Mouse (Mus musculus) neural tube, embryonic 15.5 days (tissue): ENCODE measurements around the gene Neurl3. TPM values are rescaled to one million over a fixed set of nuclear protein-coding genes. Genes with fewer than 3 reads are reported as not detected.

Experiments
- ATAC-seq: fragments of 200-750 bp; cut with Nextera tagmentation; 2 replicates; pipeline ENCODE4 v1.8.0; 2017; ENCODE audit warnings: mild to moderate bottlenecking, moderate TSS enrichment, moderate library complexity; ENCODE audit not compliant: low FRiP score
- H3K27ac ChIP-seq: fragments of 300-500 bp; sonication (generic); replicated peaks from 2 replicates; pipeline ENCODE4 v1.5.1; 2015; ENCODE audit warnings: mild to moderate bottlenecking, inconsistent platforms
- H3K27me3 ChIP-seq: fragments of 300-500 bp; sonication (generic); replicated peaks from 2 replicates; pipeline ENCODE4 v1.6.1; 2015; ENCODE audit warnings: inconsistent platforms
- H3K36me3 ChIP-seq: fragments of 300-500 bp; sonication (generic); 2 replicates; pipeline ENCODE4 v1.6.1; 2015; ENCODE audit warnings: inconsistent platforms
- H3K4me1 ChIP-seq: fragments of 300-500 bp; sonication (generic); 2 replicates; pipeline ENCODE4 v1.6.1; 2015; ENCODE audit warnings: inconsistent platforms
- H3K4me2 ChIP-seq: fragments of 300-500 bp; sonication (generic); 2 replicates; pipeline ENCODE4 v1.6.1; 2015; ENCODE audit warnings: inconsistent platforms, mild to moderate bottlenecking, moderate library complexity
- H3K4me3 ChIP-seq: fragments of 300-500 bp; sonication (generic); replicated peaks from 2 replicates; pipeline ENCODE4 v1.5.1; 2015; ENCODE audit warnings: mild to moderate bottlenecking, inconsistent platforms
- H3K9ac ChIP-seq: fragments of 300-500 bp; sonication (generic); replicated peaks from 2 replicates; pipeline ENCODE4 v1.6.1; 2015; ENCODE audit warnings: mild to moderate bottlenecking, inconsistent platforms
- H3K9me3 ChIP-seq: fragments of 300-500 bp; sonication (generic); replicated peaks from 2 replicates; pipeline ENCODE4 v1.6.1; 2016; ENCODE audit warnings: inconsistent platforms
- WGBS: fragments of 180-500 bp; shearing (Covaris S2); methylation state at CpG from one replicate; pipeline ENCODE4 v1.1.7; 2015; ENCODE audit warnings: mixed read lengths; 5-methylcytosine and 5-hydroxymethylcytosine counted together
- polyA plus RNA-seq: library from polyadenylated mRNA; unstranded; fragments of >200 nt; fragmentation: Nextera tagmentation; extraction: Ambion mirVana; gene quantifications from 2 replicates; pipeline ENCODE4 v1.2.1, GENCODE M21; 2015

Neurl3 gene
- 2.2 and 3.2 TPM in 2 replicates for polyA plus RNA-seq

DNA sequence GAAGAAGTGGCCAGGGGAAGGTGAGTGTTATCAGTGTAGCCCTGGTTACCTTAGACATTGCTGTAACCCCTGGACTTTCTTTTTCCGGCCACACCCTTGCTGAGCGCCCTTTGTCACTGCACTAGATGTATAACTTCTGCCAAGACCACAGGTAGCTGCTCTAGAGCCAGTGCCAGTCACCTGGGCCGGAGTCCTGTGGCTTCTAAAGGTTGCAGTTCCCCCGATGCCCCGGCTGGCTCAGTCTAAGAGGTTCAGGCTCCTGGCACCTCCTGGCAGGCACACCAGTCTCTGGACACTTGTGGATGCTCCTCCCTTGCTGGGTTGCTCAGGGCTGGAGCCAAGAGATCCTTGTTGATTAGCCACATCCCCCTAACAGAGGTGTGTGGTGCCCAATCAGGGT lies at the start of gene Neurl3:
Neurl3 (minus strand) TSS at position 225 of the 400 bp plus-strand sequence.
- H3K36me3 ChIP-seq: no peaks in the 10 kb centered on the region
- no peak within 1 kb of the TSS for H3K4me3 ChIP-seq
- 0 out of 2 replicates have a peak, but pooled peaks cover 2% of the 10 kb centered on the region for H3K4me1 ChIP-seq
- peaks cover 9% of the 10 kb centered on the region; the same call in 1 of the 2 replicates for H3K27me3 ChIP-seq
- ATAC-seq: no peak
- no peak within 1 kb of the TSS for H3K9ac ChIP-seq
- no peaks in the 10 kb centered on the region for H3K9me3 ChIP-seq
- no peak within 1 kb of the TSS for H3K4me2 ChIP-seq
- H3K27ac ChIP-seq: no peak within 1 kb of the TSS
- WGBS: 91% methylated on average over 5 of the region's 5 CpGs

DNA sequence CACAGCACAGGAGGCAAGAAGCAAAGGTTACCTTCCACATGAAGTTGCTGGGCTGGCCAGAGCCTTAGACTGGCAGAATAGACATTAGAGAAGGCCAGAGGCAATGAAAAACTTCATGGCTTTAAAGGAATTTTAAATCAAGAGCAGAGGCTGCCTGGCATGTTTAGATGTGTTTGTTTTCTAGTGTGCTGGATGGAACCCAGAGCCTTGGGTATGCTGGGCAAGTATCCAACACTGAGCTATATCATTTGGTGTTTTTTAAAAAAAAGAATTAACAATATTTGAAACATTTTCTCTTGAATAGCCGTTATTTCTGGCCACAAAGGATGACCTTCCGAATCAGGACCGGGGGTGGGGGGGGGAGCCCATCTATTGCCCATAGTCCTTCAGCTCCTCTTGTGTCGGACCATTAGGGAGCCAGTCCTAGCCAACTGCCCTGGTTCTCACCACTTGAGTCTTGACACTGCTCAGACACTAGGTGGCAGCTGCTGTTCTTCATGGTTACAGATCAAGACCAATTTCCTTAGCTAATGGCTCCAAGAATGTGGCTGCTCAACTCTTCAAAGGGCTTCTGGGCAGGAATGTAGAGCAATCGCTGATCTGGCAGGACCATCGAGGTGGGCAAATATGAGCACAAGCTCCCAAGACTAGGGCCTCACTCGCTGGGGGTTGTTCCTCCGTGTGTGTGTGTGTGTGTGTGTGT lies 49.4 kb upstream of the Neurl3 start:
- no peak overlapping the region for H3K4me3 ChIP-seq
- H3K9me3 ChIP-seq: no peaks in the 10 kb centered on the region
- peak; percentile 50; the same call in 1 of the 2 replicates for ATAC-seq
- H3K4me1 ChIP-seq: 0 out of 2 replicates have a peak, but pooled peaks cover 5% of the 10 kb centered on the region
- 45% methylated on average over 8 of the region's 8 CpGs for WGBS
- no peak overlapping the region for H3K27ac ChIP-seq
- H3K36me3 ChIP-seq: peaks cover 24% of the 10 kb centered on the region
- no peak overlapping the region for H3K4me2 ChIP-seq
- no peaks in the 10 kb centered on the region for H3K27me3 ChIP-seq
- H3K9ac ChIP-seq: no peak overlapping the region

DNA sequence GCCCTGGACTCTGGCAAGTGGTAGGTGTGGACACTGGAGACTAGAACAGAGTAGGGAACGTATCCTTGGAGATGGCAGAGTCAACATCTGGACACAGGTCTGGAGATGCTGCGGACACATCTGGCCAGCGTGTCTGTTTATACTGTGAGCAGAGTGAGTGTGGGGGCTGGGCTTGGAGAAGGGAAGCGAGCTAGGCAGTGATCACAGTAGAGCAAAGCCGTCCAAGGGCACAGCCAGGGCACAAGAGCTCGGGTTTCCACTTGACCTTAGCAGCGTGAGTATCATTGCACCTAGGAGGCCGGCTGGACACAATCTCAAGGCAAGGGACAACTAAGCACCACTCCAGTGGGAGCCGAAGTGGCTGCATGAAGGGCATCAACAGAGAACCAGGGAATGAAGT lies 48.6 kb upstream of the Neurl3 start:
- Histone ChIP-seq H3K4me1 (0 out of 2 replicates have a peak, but pooled peaks cover 5% of the 10 kb centered on the region), H3K4me2 (no peak overlapping the region), H3K9me3 (no peaks in the 10 kb centered on the region), H3K36me3 (peaks cover 24% of the 10 kb centered on the region), H3K27me3 (no peaks in the 10 kb centered on the region), H3K27ac (no peak overlapping the region), H3K4me3 (no peak overlapping the region), H3K9ac (no peak overlapping the region)
- ATAC-seq: no peak
- WGBS: 83% methylated on average over 9 of the region's 9 CpGs

DNA sequence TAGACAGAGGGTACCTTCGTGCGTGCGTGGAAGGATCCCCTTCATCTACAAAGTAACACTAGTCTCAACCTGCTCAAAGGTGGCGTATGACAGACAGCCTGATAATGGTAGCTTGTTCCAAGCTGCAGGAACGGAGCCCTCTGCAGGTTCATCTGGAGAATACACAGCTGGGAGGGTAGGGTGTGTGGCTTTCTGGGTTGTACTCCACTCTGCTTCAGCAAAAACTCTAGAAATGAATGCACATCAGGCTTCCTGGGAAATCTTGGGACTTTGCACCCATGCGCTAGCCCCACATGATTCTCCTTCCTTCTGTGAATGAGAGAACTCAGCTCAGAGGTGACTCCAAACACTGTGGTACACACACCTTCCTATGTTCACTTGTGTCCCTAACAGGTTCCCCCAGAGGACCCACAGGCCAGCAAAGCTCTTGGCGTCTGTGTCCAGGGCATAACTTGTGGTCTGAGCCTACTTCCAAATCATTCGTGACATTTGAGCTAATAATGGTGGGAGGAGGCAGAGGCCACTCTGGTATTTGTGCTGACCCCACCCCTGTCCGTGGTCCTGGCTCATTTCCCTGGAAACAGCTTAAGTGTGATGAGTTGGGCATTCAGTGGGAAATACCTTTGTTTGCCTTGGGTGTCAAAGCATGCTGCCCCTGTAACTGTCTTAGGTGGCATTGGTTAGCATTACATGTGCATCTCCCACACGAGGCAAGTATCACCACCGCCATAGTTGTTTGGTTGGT lies 47.5 kb upstream of the Neurl3 start:
- peaks cover 18% of the 10 kb centered on the region; the same call in 1 of the 2 replicates for H3K36me3 ChIP-seq
- ATAC-seq: no peak
- WGBS: 76% methylated on average over 11 of the region's 11 CpGs
- H3K27ac ChIP-seq: no peak overlapping the region
- no peak overlapping the region for H3K9ac ChIP-seq
- H3K4me1 ChIP-seq: 0 out of 2 replicates have a peak, but pooled peaks cover 5% of the 10 kb centered on the region
- no peak overlapping the region for H3K4me2 ChIP-seq
- no peaks in the 10 kb centered on the region for H3K27me3 ChIP-seq
- H3K9me3 ChIP-seq: no peaks in the 10 kb centered on the region
- H3K4me3 ChIP-seq: no peak overlapping the region

- Histone ChIP-seq H3K9me3 (no peaks in the 10 kb centered on the region), H3K4me2 (no peak overlapping the region), H3K4me1 (0 out of 2 replicates have a peak, but pooled peaks cover 5% of the 10 kb centered on the region), H3K27ac (no peak overlapping the region), H3K9ac (no peak overlapping the region), H3K36me3 (peaks cover 17% of the 10 kb centered on the region; the same call in 1 of the 2 replicates), H3K4me3 (no peak overlapping the region), H3K27me3 (no peaks in the 10 kb centered on the region)
- 76% methylated on average over 2 of the region's 2 CpGs for WGBS
- no peak for ATAC-seq
Observed at GRCm38 (mm10) chr1:36321164-36321563, 46.7 kb upstream of the Neurl3 start.

- ATAC-seq: no peak
- H3K4me3 ChIP-seq: no peak overlapping the region
- H3K9me3 ChIP-seq: no peaks in the 10 kb centered on the region
- H3K27ac ChIP-seq: no peak overlapping the region
- no peak overlapping the region for H3K9ac ChIP-seq
- 93% methylated on average over 2 of the region's 2 CpGs for WGBS
- H3K36me3 ChIP-seq: 0 out of 2 replicates have a peak, but pooled peaks cover 6% of the 10 kb centered on the region
- H3K4me1 ChIP-seq: no peaks in the 10 kb centered on the region
- no peak overlapping the region for H3K4me2 ChIP-seq
- H3K27me3 ChIP-seq: no peaks in the 10 kb centered on the region
Observed at GRCm38 (mm10) chr1:36315776-36316100, 41.3 kb upstream of the Neurl3 start.

- H3K9me3 ChIP-seq: no peaks in the 10 kb centered on the region
- H3K36me3 ChIP-seq: no peaks in the 10 kb centered on the region
- H3K4me1 ChIP-seq: 0 out of 2 replicates have a peak, but pooled peaks cover 2% of the 10 kb centered on the region
- no peaks in the 10 kb centered on the region for H3K27me3 ChIP-seq
- ATAC-seq: no peak
- no peak overlapping the region for H3K4me3 ChIP-seq
- WGBS: 93% methylated on average over 11 of the region's 11 CpGs
- H3K27ac ChIP-seq: no peak overlapping the region
- no peak overlapping the region for H3K9ac ChIP-seq
- no peak overlapping the region for H3K4me2 ChIP-seq
Observed at GRCm38 (mm10) chr1:36314959-36315775, 40.7 kb upstream of the Neurl3 start.

DNA sequence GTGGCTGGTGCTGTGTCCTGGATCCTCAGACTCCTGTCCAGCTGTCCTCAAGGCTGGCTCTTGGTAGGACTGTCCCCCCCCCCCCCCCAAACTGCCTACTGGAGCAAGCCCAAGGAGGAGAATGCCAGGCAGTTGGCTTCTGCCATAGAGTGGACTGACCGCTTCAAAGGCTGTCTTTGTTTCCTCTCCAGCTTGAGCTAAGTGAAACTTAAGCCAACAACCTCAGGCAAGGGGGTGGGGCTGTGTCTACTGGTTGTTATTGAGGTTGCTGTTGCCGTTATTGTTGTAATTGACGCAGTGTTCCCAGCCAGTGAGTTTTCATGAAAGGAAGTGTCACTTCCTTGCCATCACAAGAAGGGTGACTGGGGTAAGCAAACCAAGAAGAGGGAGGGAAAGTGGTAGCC lies 35.0 kb upstream of the Neurl3 start:
- 0 out of 2 replicates have a peak, but pooled peaks cover 10% of the 10 kb centered on the region for H3K27me3 ChIP-seq
- peaks cover 18% of the 10 kb centered on the region for H3K4me1 ChIP-seq
- no peaks in the 10 kb centered on the region for H3K9me3 ChIP-seq
- peak overlapping the region; percentile 94 for H3K4me2 ChIP-seq
- 22% methylated on average over 3 of the region's 3 CpGs for WGBS
- peak; percentile 19; the same call in 1 of the 2 replicates for ATAC-seq
- no peaks in the 10 kb centered on the region for H3K36me3 ChIP-seq
- H3K4me3 ChIP-seq: no peak overlapping the region
- no peak overlapping the region for H3K9ac ChIP-seq
- no peak overlapping the region; the same call in 1 of the 2 replicates for H3K27ac ChIP-seq

DNA sequence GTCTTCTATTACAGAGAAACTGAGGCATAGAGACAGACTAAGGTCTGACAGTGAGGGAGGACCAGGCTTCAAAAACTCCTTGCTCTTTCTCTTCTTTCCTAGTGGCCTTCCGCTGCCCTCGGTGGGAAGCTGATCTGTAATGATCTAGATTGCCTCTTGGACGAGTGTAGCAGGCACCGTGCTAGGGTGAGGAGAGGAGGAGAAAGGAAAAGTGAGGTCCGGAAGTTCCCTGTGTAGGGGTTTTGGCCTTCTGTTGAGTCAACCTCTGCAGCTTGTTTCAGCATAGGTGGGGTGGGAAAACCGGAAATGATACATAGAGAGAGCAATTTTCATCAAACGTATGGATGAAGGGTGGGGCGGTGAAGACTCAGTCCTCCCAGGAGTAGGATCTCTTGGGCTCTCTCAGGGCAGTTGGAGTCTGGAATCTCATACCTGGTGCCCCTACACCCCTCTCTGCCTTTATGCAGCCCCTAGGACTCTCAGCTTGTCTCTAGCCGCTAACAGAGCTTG lies 34.5 kb upstream of the Neurl3 start:
- Histone ChIP-seq H3K9ac (no peak overlapping the region), H3K4me2 (peak overlapping the region; percentile 94), H3K27me3 (0 out of 2 replicates have a peak, but pooled peaks cover 10% of the 10 kb centered on the region), H3K36me3 (no peaks in the 10 kb centered on the region), H3K4me1 (peaks cover 18% of the 10 kb centered on the region), H3K9me3 (no peaks in the 10 kb centered on the region), H3K27ac (no peak overlapping the region), H3K4me3 (no peak overlapping the region)
- 59% methylated on average over 9 of the region's 9 CpGs for WGBS
- ATAC-seq: no peak

DNA sequence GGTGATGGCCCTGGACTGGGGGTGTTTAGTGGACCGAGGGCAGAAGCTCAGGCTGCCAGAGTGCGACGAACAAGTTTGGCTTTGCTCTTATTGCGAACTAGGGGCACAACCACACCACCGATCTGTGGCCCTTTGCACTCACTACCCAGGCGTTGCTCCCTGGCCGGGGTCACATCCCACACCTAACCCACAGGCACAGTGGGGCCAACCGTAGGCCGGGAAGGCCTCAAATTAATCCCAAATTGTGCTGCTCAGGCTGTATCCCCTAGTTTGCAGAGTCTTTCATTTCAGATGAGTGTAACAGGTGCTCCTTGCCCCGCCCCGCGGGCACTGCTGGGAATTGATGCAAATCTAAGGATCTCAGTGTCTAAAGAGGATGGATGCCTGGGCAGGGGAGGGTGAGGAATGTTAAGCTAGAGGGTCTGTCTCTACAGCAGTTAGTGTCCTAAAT lies 34.0 kb upstream of the Neurl3 start:
- Histone ChIP-seq H3K4me2 (peak overlapping the region; percentile 94), H3K36me3 (no peaks in the 10 kb centered on the region), H3K4me3 (peak overlapping the region; percentile 56), H3K4me1 (peaks cover 18% of the 10 kb centered on the region), H3K9ac (peak overlapping the region; percentile 57), H3K27ac (no peak overlapping the region), H3K9me3 (no peaks in the 10 kb centered on the region), H3K27me3 (0 out of 2 replicates have a peak, but pooled peaks cover 10% of the 10 kb centered on the region)
- no peak for ATAC-seq
- WGBS: 4% methylated on average over 12 of the region's 12 CpGs
